Mouse (Mus musculus): ENCODE data around the gene Psmd4. TPM values are rescaled to one million over a fixed set of nuclear protein-coding genes. Genes with fewer than 3 reads are reported as not detected.
"Not testable (repeated sequence)": the region's sequence is repeated elsewhere in the genome, so short reads cannot be mapped to it uniquely, and the experiment has no call there.

The Psmd4 gene
- polyA plus RNA-seq, 1 experiment from 2014 or later = 291 TPM

DNA sequence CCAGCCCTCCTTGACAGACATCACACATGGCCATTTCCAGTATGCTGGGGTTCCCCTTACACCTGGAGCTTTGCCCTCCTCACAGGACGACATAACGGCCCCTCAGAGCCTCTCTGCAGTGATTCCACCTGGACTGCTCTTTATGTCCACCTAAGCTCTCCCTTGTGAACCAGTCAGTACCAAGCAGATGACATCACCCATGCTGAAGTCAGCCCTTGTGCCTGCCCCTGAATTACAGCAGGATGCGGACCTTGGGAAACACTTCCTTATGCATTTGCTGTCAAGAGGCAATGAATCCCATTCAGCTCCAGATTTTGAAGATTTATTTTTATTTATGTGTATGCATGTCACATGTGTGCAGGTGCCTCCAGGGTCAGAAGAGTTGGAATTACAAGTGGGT lies 5.5 kb upstream of the Psmd4 start:
- Histone ChIP-seq H3K4me2 (replicated peaks) (no peak overlapping the region), H3K9ac (replicated peaks) (no peak overlapping the region), H3K9me3 (no peaks in the 10 kb centered on the region), H3K27ac (replicated peaks) (no peak overlapping the region), H3K4me1 (no peaks in the 10 kb centered on the region), H3K36me3 (no peaks in the 10 kb centered on the region), H3K4me3 (no peak overlapping the region), H3K27me3 (no peaks in the 10 kb centered on the region)
- WGBS = 70% methylated on average over 3 of the region's 3 CpGs
- no peak for ATAC-seq (replicated peaks)

GRCm38 (mm10) chr3:95046462-95047057 lies 4.1 kb upstream of the Psmd4 start:
- Histone ChIP-seq H3K27ac (replicated peaks) (no peak overlapping the region), H3K9me3 (no peaks in the 10 kb centered on the region), H3K9ac (replicated peaks) (no peak overlapping the region), H3K4me2 (replicated peaks) (no peak overlapping the region), H3K4me1 (peaks cover 2% of the 10 kb centered on the region), H3K27me3 (no peaks in the 10 kb centered on the region), H3K4me3 (no peak overlapping the region), H3K36me3 (no peaks in the 10 kb centered on the region)
- ATAC-seq (replicated peaks) = no peak
- WGBS = 94% methylated on average over 11 of the region's 11 CpGs

- H3K9me3 ChIP-seq = no peaks in the 10 kb centered on the region
- no peak for ATAC-seq (replicated peaks)
- WGBS = 71% methylated on average over 6 of the region's 6 CpGs
These were observed 837 bp upstream of the Psmd4 start for GRCm38 (mm10) chr3:95043251-95043650.

GRCm38 (mm10) chr3:95042838-95043229 lies 420 bp upstream of the Psmd4 start:
- Histone ChIP-seq H3K9ac (replicated peaks) (peak overlapping the region; percentile 24; the same call in 1 of the 2 replicates), H3K27me3 (no peaks in the 10 kb centered on the region), H3K4me3 (peak overlapping the region; percentile 60), H3K9me3 (no peaks in the 10 kb centered on the region), H3K4me1 (peaks cover 6% of the 10 kb centered on the region), H3K4me2 (replicated peaks) (peak overlapping the region; percentile 46), H3K36me3 (peaks cover 4% of the 10 kb centered on the region; the same call in 1 of the 2 replicates), H3K27ac (replicated peaks) (peak overlapping the region; percentile 51; the same call in 1 of the 2 replicates)
- peak; percentile 72 for ATAC-seq (replicated peaks)
- 29% methylated on average over 7 of the region's 7 CpGs for WGBS

More at GRCm38 (mm10) chr3:95043251-95043650, 837 bp upstream of the Psmd4 start:
- Histone ChIP-seq H3K4me3 (no peak overlapping the region), H3K27me3 (no peaks in the 10 kb centered on the region), H3K36me3 (peaks cover 4% of the 10 kb centered on the region; the same call in 1 of the 2 replicates), H3K4me1 (peaks cover 6% of the 10 kb centered on the region), H3K9ac (replicated peaks) (no peak overlapping the region), H3K27ac (replicated peaks) (no peak overlapping the region), H3K4me2 (replicated peaks) (0 out of 2 replicates have a peak overlapping the region, but pooled peaks have one; percentile 46)

DNA sequence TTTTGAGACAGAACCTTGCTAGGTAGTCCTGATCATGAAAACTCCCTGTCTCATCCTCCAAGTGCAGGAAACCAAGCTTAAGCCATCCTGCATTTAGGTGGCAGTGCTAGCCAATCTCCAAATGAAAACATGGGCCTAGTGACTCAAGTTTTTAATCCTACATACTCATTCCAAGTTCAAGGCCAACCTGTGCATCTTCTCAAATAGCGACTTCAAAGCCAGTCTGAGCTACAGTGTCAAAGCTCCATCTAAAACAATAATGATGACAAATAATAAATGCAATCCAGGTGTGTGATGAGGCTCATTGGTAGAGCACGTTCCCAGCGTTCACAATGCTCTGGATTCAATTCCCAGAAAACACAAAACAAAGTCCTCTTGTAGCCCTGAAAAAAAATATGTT lies 789 bp downstream of the Psmd4 start:
- Histone ChIP-seq H3K27ac (replicated peaks) (no peak overlapping the region), H3K36me3 (peaks cover 11% of the 10 kb centered on the region), H3K9me3 (no peaks in the 10 kb centered on the region), H3K4me1 (peaks cover 6% of the 10 kb centered on the region), H3K27me3 (no peaks in the 10 kb centered on the region), H3K4me3 (peak overlapping the region; percentile 60), H3K9ac (replicated peaks) (peak overlapping the region; percentile 83), H3K4me2 (replicated peaks) (peak overlapping the region; percentile 54)
- ATAC-seq (replicated peaks) = no peak
- WGBS = 15% methylated on average over 3 of the region's 3 CpGs

GRCm38 (mm10) chr3:95029953-95030352 lies 12.5 kb downstream of the Psmd4 start:
- H3K27ac ChIP-seq (replicated peaks) = no peak overlapping the region
- 66% methylated on average over 3 of the region's 3 CpGs for WGBS
- H3K4me3 ChIP-seq = no peak overlapping the region
- no peaks in the 10 kb centered on the region for H3K4me1 ChIP-seq
- H3K36me3 ChIP-seq = peaks cover 47% of the 10 kb centered on the region
- no peaks in the 10 kb centered on the region for H3K27me3 ChIP-seq
- H3K9me3 ChIP-seq = no peaks in the 10 kb centered on the region
- H3K9ac ChIP-seq (replicated peaks) = no peak overlapping the region
- H3K4me2 ChIP-seq (replicated peaks) = no peak overlapping the region
- no peak for ATAC-seq (replicated peaks)

DNA sequence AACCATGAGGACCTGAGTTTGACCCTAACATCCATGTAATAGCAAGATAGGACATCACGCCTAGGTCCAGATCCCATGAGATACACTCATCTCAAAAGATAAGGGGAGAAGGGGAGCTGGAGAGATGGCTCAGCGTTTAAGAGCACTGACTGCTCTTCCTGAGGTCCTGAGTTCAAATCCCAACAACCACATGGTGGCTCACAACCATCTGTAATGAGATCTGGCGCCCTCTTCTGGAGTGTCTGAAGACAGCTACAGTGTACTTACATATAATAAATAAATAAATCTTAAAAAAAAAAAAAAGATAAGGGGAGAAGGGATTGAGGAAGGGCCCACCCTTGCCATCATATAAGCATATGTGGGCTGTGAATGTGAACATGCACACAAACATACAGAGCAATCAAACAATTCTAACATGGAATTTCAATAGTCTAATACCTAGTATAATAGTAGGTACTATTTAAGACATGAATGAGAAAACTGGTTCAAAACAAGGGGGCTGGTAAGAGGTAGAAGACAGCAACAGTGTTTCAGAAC lies 13.1 kb downstream of the Psmd4 start:
- not testable (repeated sequence) for ATAC-seq (replicated peaks); H3K4me2 ChIP-seq (replicated peaks); H3K9ac ChIP-seq (replicated peaks); H3K9me3 ChIP-seq; H3K27ac ChIP-seq (replicated peaks); H3K4me3 ChIP-seq; H3K4me1 ChIP-seq; H3K27me3 ChIP-seq
- peaks cover 41% of the 10 kb centered on the region for H3K36me3 ChIP-seq
- 82% methylated on average over 3 of the region's 3 CpGs for WGBS

DNA sequence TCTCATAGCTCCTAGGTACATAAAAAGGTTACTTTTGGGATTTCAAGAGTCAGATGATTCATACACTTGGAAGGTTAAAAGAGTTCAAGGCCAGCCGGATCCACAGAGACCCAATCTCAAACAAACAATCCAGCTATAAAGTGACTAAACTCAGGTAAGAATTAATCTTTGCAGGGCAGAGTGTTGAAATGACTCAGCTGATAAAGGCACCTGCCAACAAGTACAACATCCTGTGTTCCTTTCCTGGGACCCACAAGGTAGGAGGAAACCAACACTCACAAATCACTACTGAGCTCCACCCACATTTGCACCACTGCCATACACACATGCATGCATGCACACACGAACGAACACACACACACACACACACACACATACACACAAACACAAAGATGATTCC lies 13.8 kb downstream of the Psmd4 start:
- WGBS = 91% methylated on average over 3 of the region's 3 CpGs
- ATAC-seq (replicated peaks) = no peak
- H3K4me2 ChIP-seq (replicated peaks) = no peak overlapping the region
- H3K36me3 ChIP-seq = peaks cover 33% of the 10 kb centered on the region
- H3K27ac ChIP-seq (replicated peaks) = no peak overlapping the region
- no peak overlapping the region for H3K9ac ChIP-seq (replicated peaks)
- no peaks in the 10 kb centered on the region for H3K9me3 ChIP-seq
- no peaks in the 10 kb centered on the region for H3K4me1 ChIP-seq
- H3K27me3 ChIP-seq = no peaks in the 10 kb centered on the region
- no peak overlapping the region for H3K4me3 ChIP-seq

- 64% methylated on average over 5 of the region's 5 CpGs for WGBS
- H3K4me1 ChIP-seq = no peaks in the 10 kb centered on the region
- H3K36me3 ChIP-seq = peaks cover 24% of the 10 kb centered on the region
- H3K27me3 ChIP-seq = no peaks in the 10 kb centered on the region
- peak; percentile 68 for ATAC-seq (replicated peaks)
- peak overlapping the region; percentile 39 for H3K27ac ChIP-seq (replicated peaks)
- H3K4me3 ChIP-seq = no peak overlapping the region
- no peak overlapping the region for H3K9ac ChIP-seq (replicated peaks)
- H3K9me3 ChIP-seq = no peaks in the 10 kb centered on the region
- H3K4me2 ChIP-seq (replicated peaks) = no peak overlapping the region
These were observed 14.7 kb downstream of the Psmd4 start for GRCm38 (mm10) chr3:95027701-95028100.

- no peak overlapping the region for H3K4me2 ChIP-seq (replicated peaks)
- no peak overlapping the region for H3K9ac ChIP-seq (replicated peaks)
- peaks cover 20% of the 10 kb centered on the region for H3K36me3 ChIP-seq
- no peaks in the 10 kb centered on the region for H3K9me3 ChIP-seq
- H3K4me1 ChIP-seq = no peaks in the 10 kb centered on the region
- ATAC-seq (replicated peaks) = no peak
- H3K27ac ChIP-seq (replicated peaks) = no peak overlapping the region
- 62% methylated on average over 5 of the region's 5 CpGs for WGBS
- no peaks in the 10 kb centered on the region for H3K27me3 ChIP-seq
- no peak overlapping the region for H3K4me3 ChIP-seq
These were observed 15.3 kb downstream of the Psmd4 start for GRCm38 (mm10) chr3:95027057-95027645.

- no peak for ATAC-seq (replicated peaks)
- Histone ChIP-seq H3K4me3 (no peak overlapping the region), H3K9ac (replicated peaks) (no peak overlapping the region), H3K27ac (replicated peaks) (no peak overlapping the region), H3K27me3 (no peaks in the 10 kb centered on the region), H3K36me3 (0 out of 2 replicates have a peak, but pooled peaks cover 2% of the 10 kb centered on the region), H3K9me3 (no peaks in the 10 kb centered on the region), H3K4me1 (no peaks in the 10 kb centered on the region), H3K4me2 (replicated peaks) (no peak overlapping the region)
- 56% methylated on average over 5 of the region's 5 CpGs for WGBS
These were observed 17.2 kb downstream of the Psmd4 start for GRCm38 (mm10) chr3:95025202-95025601.

DNA sequence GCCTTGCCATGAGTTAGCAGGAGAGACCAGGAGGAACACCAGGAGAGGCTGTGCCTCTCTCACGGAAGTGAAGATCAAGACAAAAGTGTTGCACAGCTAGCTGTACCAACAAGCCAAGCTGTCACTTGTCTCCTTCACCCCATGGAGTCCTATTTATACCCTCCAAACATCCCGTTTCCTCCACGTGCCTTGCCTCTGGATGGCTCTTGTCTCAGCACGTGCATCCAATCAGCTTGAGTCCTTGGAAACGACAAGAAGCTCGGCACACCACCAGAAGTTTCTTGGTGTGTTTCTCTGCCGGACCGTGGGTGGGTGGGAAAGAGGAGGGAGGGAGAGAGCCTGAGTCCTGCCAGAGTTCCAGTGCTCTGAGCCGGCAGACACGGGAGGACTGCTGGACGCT lies 17.9 kb downstream of the Psmd4 start:
- Histone ChIP-seq H3K36me3 (no peaks in the 10 kb centered on the region), H3K27me3 (no peaks in the 10 kb centered on the region), H3K9ac (replicated peaks) (no peak overlapping the region), H3K27ac (replicated peaks) (no peak overlapping the region), H3K9me3 (no peaks in the 10 kb centered on the region), H3K4me2 (replicated peaks) (no peak overlapping the region), H3K4me1 (no peaks in the 10 kb centered on the region), H3K4me3 (no peak overlapping the region)
- no peak for ATAC-seq (replicated peaks)
- WGBS = 23% methylated on average over 11 of the region's 11 CpGs
